Mouse (Mus musculus): ENCODE data around the gene Ppp1r1b.
"Not testable (repeated sequence)": the region's sequence is repeated elsewhere in the genome, so short reads cannot be mapped to it uniquely, and the experiment has no call there.

The Ppp1r1b gene

GRCm38 (mm10) chr11:98376756-98377155 lies 28.6 kb downstream of the Ppp1r1b start:
- no peak for DNase-seq

GRCm38 (mm10) chr11:98377787-98378186 lies 29.6 kb downstream of the Ppp1r1b start:
- DNase-seq: no peak

GRCm38 (mm10) chr11:98379379-98379778 lies 31.2 kb downstream of the Ppp1r1b start:
- no peak for DNase-seq

- DNase-seq: no peak
These were observed 31.9 kb downstream of the Ppp1r1b start for GRCm38 (mm10) chr11:98380106-98380505.

- no peak for DNase-seq
These were observed 33.4 kb downstream of the Ppp1r1b start for GRCm38 (mm10) chr11:98381651-98382050.

GRCm38 (mm10) chr11:98382405-98382804 lies 34.2 kb downstream of the Ppp1r1b start:
- not testable (repeated sequence) for DNase-seq

GRCm38 (mm10) chr11:98383261-98384030 lies 35.2 kb downstream of the Ppp1r1b start, which contains the start of gene Tcap:
Tcap (plus strand) TSS chr11:98383811.
- DNase-seq: no peak

- no peak for DNase-seq
These were observed 36.0 kb downstream of the Ppp1r1b start for GRCm38 (mm10) chr11:98384216-98384615.

GRCm38 (mm10) chr11:98384721-98385637 lies 36.8 kb downstream of the Ppp1r1b start:
- no peak for DNase-seq

GRCm38 (mm10) chr11:98385638-98386585 lies 37.7 kb downstream of the Ppp1r1b start, which contains the start of gene Pnmt:
Pnmt (plus strand) TSS chr11:98386450.
- DNase-seq: no peak

- peak in 1 of 2 experiments; percentile 25 for DNase-seq
These were observed 38.4 kb downstream of the Ppp1r1b start for GRCm38 (mm10) chr11:98386596-98386995.

- DNase-seq: no peak
These were observed 38.9 kb downstream of the Ppp1r1b start for GRCm38 (mm10) chr11:98387056-98387577.

GRCm38 (mm10) chr11:98388282-98388681 lies 40.1 kb downstream of the Ppp1r1b start:
- peak in 1 of 2 experiments; percentile 19 for DNase-seq

- DNase-seq: peak; percentile 73 to 82
These were observed 41.1 kb downstream of the Ppp1r1b start for GRCm38 (mm10) chr11:98389221-98389780.

- DNase-seq: no peak
These were observed 41.9 kb downstream of the Ppp1r1b start for GRCm38 (mm10) chr11:98390141-98390540.

- no peak for DNase-seq
These were observed 43.8 kb downstream of the Ppp1r1b start for GRCm38 (mm10) chr11:98392034-98392433.

GRCm38 (mm10) chr11:98392645-98393044 lies 44.4 kb downstream of the Ppp1r1b start:
- DNase-seq: peak in 1 of 2 experiments; percentile 15

GRCm38 (mm10) chr11:98393317-98393716 lies 45.1 kb downstream of the Ppp1r1b start:
- peak; percentile 68 to 74 for DNase-seq

GRCm38 (mm10) chr11:98394301-98394700 lies 46.1 kb downstream of the Ppp1r1b start:
- DNase-seq: peak in 1 of 2 experiments; percentile 42

GRCm38 (mm10) chr11:98395041-98395440 lies 46.8 kb downstream of the Ppp1r1b start:
- peak; percentile 67 to 77 for DNase-seq

GRCm38 (mm10) chr11:98397946-98398345 lies 49.7 kb downstream of the Ppp1r1b start:
- DNase-seq: no peak
